Mouse (Mus musculus) lung, postnatal 4 days (tissue): ENCODE measurements around the gene Olfr715b.
"Not testable (repeated sequence)": the region's sequence is repeated elsewhere in the genome, so short reads cannot be mapped to it uniquely, and the experiment has no call there.

Source experiments
- DNase-seq, 2 experiments: peaks; one replicate each; pipeline ENCODE4 v3.0.0; 2021

Gene Olfr715b

GRCm38 (mm10) chr7:107110269-107110668 lies at the start of gene Olfr715b:
TSS of gene Olfr715b (minus strand) at chr7:107110369.
- not testable (repeated sequence) for DNase-seq

- DNase-seq = not testable (repeated sequence)
These were observed 27.9 kb upstream of the Olfr715b start, which contains the start of gene Olfr716 for GRCm38 (mm10) chr7:107138027-107138426. TSS of gene Olfr716 (plus strand) at chr7:107138327.

GRCm38 (mm10) chr7:107130983-107131382 lies 20.8 kb upstream of the Olfr715b start, which contains the start of gene Olfr715:
TSS of gene Olfr715 (minus strand) at chr7:107131083.
- not testable (repeated sequence) for DNase-seq

GRCm38 (mm10) chr7:107092920-107093319 lies 17.2 kb downstream of the Olfr715b start, which contains the start of gene Olfr17:
TSS of gene Olfr17 (plus strand) at chr7:107093220.
- no peak for DNase-seq

GRCm38 (mm10) chr7:107070681-107071080 lies 39.5 kb downstream of the Olfr715b start, which contains the start of gene Olfr714:
TSS of gene Olfr714 (plus strand) at chr7:107070981.
- no peak for DNase-seq
